Mouse (Mus musculus): Measurements from ENCODE around the gene Cyp46a1. TPM values are rescaled to one million over a fixed set of nuclear protein-coding genes. Genes with fewer than 3 reads are reported as not detected.

The Cyp46a1 gene
- total and polyA plus RNA-seq, 2 experiments from 2014 or later, result 36.3 to 46.2 TPM

DNA sequence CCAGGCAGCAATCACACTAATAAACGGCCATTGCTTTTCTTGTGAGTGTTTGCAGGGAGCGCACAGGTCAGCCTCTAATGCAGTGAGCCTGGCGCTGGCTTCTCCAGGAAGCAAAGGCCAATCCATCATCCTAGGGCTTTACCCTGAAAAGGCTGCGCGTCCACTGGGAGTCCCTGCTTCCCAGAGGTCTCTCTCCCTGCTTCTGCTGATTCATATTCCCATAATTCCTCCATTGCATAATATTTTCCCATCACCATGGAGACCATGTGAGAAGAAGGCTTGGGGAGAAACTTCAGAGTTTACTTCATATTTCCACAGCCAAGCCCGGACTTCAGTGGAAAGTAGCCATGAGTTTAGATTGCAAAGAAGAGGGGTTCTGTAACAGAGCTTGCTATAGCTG is 69.8 kb downstream of the Cyp46a1 start:
- no peaks in the 10 kb centered on the region for H3K4me1 ChIP-seq (ENCODE audit: insufficient read depth, low read length)
- peak; percentile 43 for DNase-seq (ENCODE audit: low spot score)
- 41% methylated on average over 6 of the region's 6 CpGs for WGBS
- no peak overlapping the region for H3K4me3 ChIP-seq (ENCODE audit: low read length)
- H3K36me3 ChIP-seq (ENCODE audit: insufficient read depth, low read length), result no peaks in the 10 kb centered on the region
- no peaks in the 10 kb centered on the region for H3K9me3 ChIP-seq (ENCODE audit: low read length)
- no peak overlapping the region for H3K9ac ChIP-seq (replicated peaks; ENCODE audit: low read length)
- no peak overlapping the region for H3K27ac ChIP-seq
- no peak overlapping the region for H3K4me2 ChIP-seq (ENCODE audit: low read depth, low read length)
- no peaks in the 10 kb centered on the region for H3K27me3 ChIP-seq (ENCODE audit: insufficient read depth, low read length)
- no peak for TF ChIP-seq CTCF (IDR thresholded peaks at IDR 0.05; ENCODE audit: low read depth)
- ATAC-seq, result no peak

- WGBS, result 53% methylated on average over 5 of the region's 5 CpGs
- no peak for TF ChIP-seq CTCF (IDR thresholded peaks at IDR 0.05; ENCODE audit: low read depth)
- no peak overlapping the region for H3K4me2 ChIP-seq (ENCODE audit: low read depth, low read length)
- H3K9ac ChIP-seq (replicated peaks; ENCODE audit: low read length), result no peak overlapping the region
- no peak for ATAC-seq
- H3K4me3 ChIP-seq (ENCODE audit: low read length), result no peak overlapping the region
- no peak for DNase-seq (ENCODE audit: low spot score)
- H3K4me1 ChIP-seq (ENCODE audit: insufficient read depth, low read length), result 0 out of 2 replicates have a peak, but pooled peaks cover 10% of the 10 kb centered on the region
- H3K9me3 ChIP-seq (ENCODE audit: low read length), result no peaks in the 10 kb centered on the region
- H3K36me3 ChIP-seq (ENCODE audit: insufficient read depth, low read length), result no peaks in the 10 kb centered on the region
- H3K27ac ChIP-seq, result no peak overlapping the region
- no peaks in the 10 kb centered on the region for H3K27me3 ChIP-seq (ENCODE audit: insufficient read depth, low read length)
These were observed 74.9 kb downstream of the Cyp46a1 start for GRCm38 (mm10) chr12:108409100-108409499.

DNA sequence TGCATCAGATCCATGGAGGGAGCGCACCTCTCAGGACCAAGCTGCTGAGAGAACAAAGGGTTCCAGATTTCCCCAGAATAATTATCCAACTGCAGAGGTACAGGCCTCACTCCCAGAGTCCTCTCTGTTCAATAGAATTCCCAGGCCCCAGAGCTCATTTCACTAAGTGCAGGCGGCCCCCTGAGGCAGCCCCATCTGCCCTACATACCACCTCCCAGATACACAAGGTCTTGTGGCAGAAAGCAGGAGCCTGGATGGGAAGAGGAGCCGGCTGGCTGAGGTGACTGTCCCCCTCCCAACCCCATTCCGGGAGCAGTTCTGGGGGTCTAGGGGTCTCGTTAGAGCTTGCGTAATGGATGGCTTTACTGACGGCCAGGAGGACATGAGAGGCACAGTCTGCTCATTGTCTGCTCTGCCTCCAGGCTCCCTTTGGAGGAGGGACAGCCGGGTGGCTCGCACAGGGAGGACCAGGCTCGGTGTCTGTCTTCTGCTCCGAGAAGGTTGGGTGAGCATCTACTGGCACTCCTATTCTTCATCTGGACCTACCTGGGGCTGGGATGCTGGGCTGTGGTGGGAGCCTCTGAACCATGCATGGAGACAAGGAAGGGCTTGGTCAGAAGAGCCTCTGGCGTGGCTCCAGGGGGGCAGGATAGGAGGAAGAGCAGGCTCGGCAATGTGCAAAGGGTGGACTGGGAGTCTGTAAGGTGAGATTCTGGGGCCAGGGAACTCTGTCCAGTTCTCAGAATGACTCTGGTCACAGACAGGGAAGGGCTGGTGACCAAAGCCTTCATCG is 76.4 kb downstream of the Cyp46a1 start:
- Histone ChIP-seq H3K9me3 (ENCODE audit: low read length) (no peaks in the 10 kb centered on the region), H3K27me3 (ENCODE audit: insufficient read depth, low read length) (no peaks in the 10 kb centered on the region), H3K36me3 (ENCODE audit: insufficient read depth, low read length) (no peaks in the 10 kb centered on the region), H3K4me1 (ENCODE audit: insufficient read depth, low read length) (0 out of 2 replicates have a peak, but pooled peaks cover 10% of the 10 kb centered on the region), H3K9ac (replicated peaks; ENCODE audit: low read length) (0 out of 2 replicates have a peak overlapping the region, but pooled peaks have one; percentile 13), H3K4me2 (ENCODE audit: low read depth, low read length) (0 out of 2 replicates have a peak overlapping the region, but pooled peaks have one; percentile 23), H3K4me3 (ENCODE audit: low read length) (peak overlapping the region; percentile 2; the same call in 1 of the 2 replicates), H3K27ac (peak overlapping the region; percentile 58; the same call in 1 of the 2 replicates)
- ATAC-seq, result peak; percentile 61
- WGBS, result 43% methylated on average over 14 of the region's 14 CpGs
- DNase-seq (ENCODE audit: low spot score), result peak; percentile 41
- TF ChIP-seq CTCF (IDR thresholded peaks at IDR 0.05; ENCODE audit: low read depth), result no peak

Other genes starting within 250 kb of the Cyp46a1 start
- 57.4 and 61.3 TPM in 2 replicates for gene Setd3, start 155.1 kb upstream of the Cyp46a1 start, total RNA-seq (2014; rRNA removed)
- gene Setd3, start 155.1 kb upstream of the Cyp46a1 start, polyA plus RNA-seq (2015; fragmentation: Nextera tagmentation; extraction: Ambion mirVana), result 87.1 and 90.4 TPM in 2 replicates
- 8.0 and 10.7 TPM in 2 replicates for gene Ccnk, start 154.8 kb upstream of the Cyp46a1 start, total RNA-seq (2014; rRNA removed)
- 2.3 and 2.8 TPM in 2 replicates for gene Ccnk, start 154.8 kb upstream of the Cyp46a1 start, polyA plus RNA-seq (2015; fragmentation: Nextera tagmentation; extraction: Ambion mirVana)
- gene Ccdc85c, start 59.0 kb upstream of the Cyp46a1 start, total RNA-seq (2014; rRNA removed), result 86.3 and 94.7 TPM in 2 replicates
- 16.9 and 17.0 TPM in 2 replicates for gene Ccdc85c, start 59.0 kb upstream of the Cyp46a1 start, polyA plus RNA-seq (2015; fragmentation: Nextera tagmentation; extraction: Ambion mirVana)
- gene Hhipl1, start 28.1 kb upstream of the Cyp46a1 start, total RNA-seq (2014; rRNA removed), result 10.2 and 10.8 TPM in 2 replicates
- 2.8 and 3.2 TPM in 2 replicates for gene Hhipl1, start 28.1 kb upstream of the Cyp46a1 start, polyA plus RNA-seq (2015; fragmentation: Nextera tagmentation; extraction: Ambion mirVana)
- 45.8 and 55.2 TPM in 2 replicates for gene Eml1, start 36.6 kb downstream of the Cyp46a1 start, total RNA-seq (2014; rRNA removed)
- gene Eml1, start 36.6 kb downstream of the Cyp46a1 start, polyA plus RNA-seq (2015; fragmentation: Nextera tagmentation; extraction: Ambion mirVana), result 41.2 and 42.1 TPM in 2 replicates
- 178 and 240 TPM in 2 replicates for gene Evl, start 220.3 kb downstream of the Cyp46a1 start, total RNA-seq (2014; rRNA removed)
- gene Evl, start 220.3 kb downstream of the Cyp46a1 start, polyA plus RNA-seq (2015; fragmentation: Nextera tagmentation; extraction: Ambion mirVana), result 222 and 231 TPM in 2 replicates

Measured in hindbrain, postnatal 0 days (tissue).